Mouse (Mus musculus) midbrain, embryonic 16.5 days (tissue): ENCODE results near the gene Sgsm2. TPM values are rescaled to one million over a fixed set of nuclear protein-coding genes. Genes with fewer than 3 reads are reported as not detected.

ENCODE experiments used
- ATAC-seq: fragments of 200-750 bp; cut with Nextera tagmentation; 2 replicates; pipeline ENCODE4 v1.8.0; 2017; ENCODE audit warnings: moderate TSS enrichment
- H3K27ac ChIP-seq: fragments of 300-500 bp; sonication (generic); 2 replicates; pipeline ENCODE4 v1.5.1; 2014; ENCODE audit warnings: mild to moderate bottlenecking, low read length, mixed read lengths
- H3K27me3 ChIP-seq: fragments of 300-500 bp; sonication (generic); 2 replicates; pipeline ENCODE4 v1.6.1; 2014; ENCODE audit warnings: low read depth, low read length, mixed read lengths; ENCODE audit not compliant: control insufficient read depth, insufficient read depth
- H3K36me3 ChIP-seq: fragments of 300-500 bp; sonication (generic); 2 replicates; pipeline ENCODE4 v1.6.1; 2014; ENCODE audit warnings: mild to moderate bottlenecking, low read length, moderate library complexity, mixed read lengths; ENCODE audit not compliant: control insufficient read depth, insufficient read depth
- H3K4me1 ChIP-seq: fragments of 300-500 bp; sonication (generic); 2 replicates; pipeline ENCODE4 v1.6.1; 2014; ENCODE audit warnings: mild to moderate bottlenecking, low read length, mixed read lengths; ENCODE audit not compliant: control insufficient read depth, insufficient read depth
- H3K4me2 ChIP-seq: fragments of 300-500 bp; sonication (generic); 2 replicates; pipeline ENCODE4 v1.6.1; 2014; ENCODE audit warnings: mild to moderate bottlenecking, low read length, mixed read lengths
- H3K4me3 ChIP-seq: fragments of 300-500 bp; sonication (generic); 2 replicates; pipeline ENCODE4 v1.5.1; 2014; ENCODE audit warnings: low read depth, mild to moderate bottlenecking, low read length, moderate library complexity, mixed read lengths
- H3K9ac ChIP-seq: fragments of 300-500 bp; sonication (generic); 2 replicates; pipeline ENCODE4 v1.6.1; 2014; ENCODE audit warnings: low read depth, low read length, mixed read lengths
- H3K9me3 ChIP-seq: fragments of 300-500 bp; sonication (generic); replicated peaks from 2 replicates; pipeline ENCODE4 v1.6.1; 2014; ENCODE audit warnings: mild to moderate bottlenecking, low read length, mixed read lengths; ENCODE audit not compliant: control insufficient read depth, poor library complexity, severe bottlenecking
- WGBS: fragments of 180-500 bp; shearing (Covaris S2); extraction: QIAGEN DNeasy Blood & Tissue Kit; methylation state at CpG from one replicate; pipeline ENCODE4 v1.1.7; 2014; 5-methylcytosine and 5-hydroxymethylcytosine counted together
- polyA plus RNA-seq: library from polyadenylated mRNA; unstranded; fragments of >200 nt; fragmentation: Nextera tagmentation; extraction: Ambion mirVana; gene quantifications from 2 replicates; pipeline ENCODE4 v1.2.1, GENCODE M21; 2015

Sgsm2 gene
- polyA plus RNA-seq, 1 experiment from 2014 or later, result 31.8 TPM

- Histone ChIP-seq H3K27ac (peak overlapping the region; percentile 95), H3K36me3 (peaks cover 7% of the 10 kb centered on the region; the same call in 1 of the 2 replicates), H3K4me3 (peak overlapping the region; percentile 91), H3K4me2 (peak overlapping the region; percentile 93), H3K4me1 (peaks cover 25% of the 10 kb centered on the region), H3K9ac (peak overlapping the region; percentile 89), H3K27me3 (no peaks in the 10 kb centered on the region), H3K9me3 (no peaks in the 10 kb centered on the region)
- 1% methylated on average over 37 of the region's 55 CpGs for WGBS
- peak; percentile 52 for ATAC-seq
Observed at GRCm38 (mm10) chr11:74895980-74896900, 620 bp downstream of the Sgsm2 start.

GRCm38 (mm10) chr11:74894619-74895018 lies 2.2 kb downstream of the Sgsm2 start:
- H3K9ac ChIP-seq, result no peak overlapping the region
- H3K27me3 ChIP-seq, result no peaks in the 10 kb centered on the region
- no peaks in the 10 kb centered on the region for H3K9me3 ChIP-seq
- H3K4me2 ChIP-seq, result no peak overlapping the region
- 89% methylated on average over 4 of the region's 4 CpGs for WGBS
- H3K36me3 ChIP-seq, result 0 out of 2 replicates have a peak, but pooled peaks cover 7% of the 10 kb centered on the region
- no peak for ATAC-seq
- no peak overlapping the region for H3K27ac ChIP-seq
- peaks cover 25% of the 10 kb centered on the region for H3K4me1 ChIP-seq
- H3K4me3 ChIP-seq, result no peak overlapping the region

- Histone ChIP-seq H3K9ac (no peak overlapping the region), H3K9me3 (no peaks in the 10 kb centered on the region), H3K27me3 (no peaks in the 10 kb centered on the region), H3K4me3 (no peak overlapping the region), H3K4me1 (no peaks in the 10 kb centered on the region), H3K4me2 (no peak overlapping the region), H3K36me3 (peaks cover 7% of the 10 kb centered on the region; the same call in 1 of the 2 replicates), H3K27ac (no peak overlapping the region)
- no peak for ATAC-seq
- 93% methylated on average over 10 of the region's 10 CpGs for WGBS
Observed at GRCm38 (mm10) chr11:74883098-74883497, 13.8 kb downstream of the Sgsm2 start.

GRCm38 (mm10) chr11:74881979-74882378 lies 14.9 kb downstream of the Sgsm2 start:
- Histone ChIP-seq H3K4me1 (peaks cover under 1% of the 10 kb centered on the region), H3K36me3 (peaks cover 7% of the 10 kb centered on the region; the same call in 1 of the 2 replicates), H3K4me2 (no peak overlapping the region; the same call in 1 of the 2 replicates), H3K9me3 (no peaks in the 10 kb centered on the region), H3K27ac (no peak overlapping the region), H3K4me3 (no peak overlapping the region), H3K9ac (no peak overlapping the region), H3K27me3 (no peaks in the 10 kb centered on the region)
- no peak for ATAC-seq
- 49% methylated on average over 14 of the region's 14 CpGs for WGBS

GRCm38 (mm10) chr11:74880999-74881398 lies 15.9 kb downstream of the Sgsm2 start:
- Histone ChIP-seq H3K4me1 (peaks cover 11% of the 10 kb centered on the region), H3K36me3 (peaks cover 7% of the 10 kb centered on the region; the same call in 1 of the 2 replicates), H3K27ac (no peak overlapping the region), H3K4me3 (no peak overlapping the region), H3K9me3 (no peaks in the 10 kb centered on the region), H3K4me2 (no peak overlapping the region), H3K27me3 (no peaks in the 10 kb centered on the region), H3K9ac (no peak overlapping the region)
- ATAC-seq, result no peak
- 89% methylated on average over 9 of the region's 9 CpGs for WGBS

GRCm38 (mm10) chr11:74876801-74877200 lies 20.1 kb downstream of the Sgsm2 start:
- H3K4me1 ChIP-seq, result peaks cover 13% of the 10 kb centered on the region
- H3K9ac ChIP-seq, result 0 out of 2 replicates have a peak overlapping the region, but pooled peaks have one; percentile 40

GRCm38 (mm10) chr11:74874630-74875029 lies 22.2 kb downstream of the Sgsm2 start:
- Histone ChIP-seq H3K36me3 (no peaks in the 10 kb centered on the region), H3K9ac (no peak overlapping the region), H3K4me2 (no peak overlapping the region), H3K4me3 (no peak overlapping the region), H3K27me3 (no peaks in the 10 kb centered on the region), H3K4me1 (peaks cover 31% of the 10 kb centered on the region), H3K9me3 (no peaks in the 10 kb centered on the region), H3K27ac (no peak overlapping the region)
- no peak for ATAC-seq
- WGBS, result 70% methylated on average over 3 of the region's 3 CpGs

More at GRCm38 (mm10) chr11:74876801-74877200, 20.1 kb downstream of the Sgsm2 start:
- H3K4me3 ChIP-seq, result no peak overlapping the region; the same call in 1 of the 2 replicates
- 2% methylated on average over 9 of the region's 9 CpGs for WGBS
- ATAC-seq, result peak; percentile 91
- H3K4me2 ChIP-seq, result peak overlapping the region; percentile 48
- H3K36me3 ChIP-seq, result no peaks in the 10 kb centered on the region
- no peaks in the 10 kb centered on the region for H3K27me3 ChIP-seq
- no peaks in the 10 kb centered on the region for H3K9me3 ChIP-seq
- peak overlapping the region; percentile 77 for H3K27ac ChIP-seq

GRCm38 (mm10) chr11:74870991-74871622 lies 25.8 kb downstream of the Sgsm2 start:
- no peak for ATAC-seq
- peak overlapping the region; percentile 17; the same call in 1 of the 2 replicates for H3K4me2 ChIP-seq
- H3K4me1 ChIP-seq, result peaks cover 26% of the 10 kb centered on the region
- no peaks in the 10 kb centered on the region for H3K27me3 ChIP-seq
- no peaks in the 10 kb centered on the region for H3K9me3 ChIP-seq
- H3K27ac ChIP-seq, result peak overlapping the region; percentile 81
- 18% methylated on average over 12 of the region's 12 CpGs for WGBS
- no peak overlapping the region for H3K4me3 ChIP-seq
- peak overlapping the region; percentile 18; the same call in 1 of the 2 replicates for H3K9ac ChIP-seq
- H3K36me3 ChIP-seq, result peaks cover 19% of the 10 kb centered on the region
